Comparison of ENCODE assay signal across 20 mouse cellular contexts in genomic region chr2:151586807-151587206, GRCm38 (mm10). TPM values are rescaled to one million over a fixed set of nuclear protein-coding genes. Genes with fewer than 3 reads are reported as not detected.
"Had no signal": no experiment of that assay in that cellular context is flagged by ENCODE, and none has a peak within 500 bp of the region (broad histone marks: within the 10 kb centered on the region; RNA-seq: fewer than 3 reads in every experiment).

No protein-coding gene starts in this region.

- H3K27me3 ChIP-seq: liver, embryonic 15.5 days; lung, embryonic 15.5 days; midbrain, embryonic 13.5 days; midbrain, embryonic 15.5 days; neural tube, embryonic 12.5 days; stomach, embryonic 15.5 days had no signal

- ATAC-seq: liver, postnatal 0 days; midbrain, embryonic 13.5 days; midbrain, embryonic 15.5 days had no signal

- H3K9me3 ChIP-seq: liver, embryonic 13.5 days; liver, embryonic 15.5 days; lung, embryonic 15.5 days; midbrain, embryonic 13.5 days; midbrain, embryonic 15.5 days; neural tube, embryonic 12.5 days; stomach, embryonic 15.5 days had no signal

- H3K36me3 ChIP-seq: liver, embryonic 13.5 days; liver, embryonic 15.5 days; lung, embryonic 15.5 days; midbrain, embryonic 13.5 days; midbrain, embryonic 15.5 days; neural tube, embryonic 12.5 days; stomach, embryonic 15.5 days had no signal

- H3K4me3 ChIP-seq: liver, embryonic 13.5 days; liver, embryonic 15.5 days; lung, embryonic 15.5 days; midbrain, embryonic 13.5 days; midbrain, embryonic 15.5 days; neural tube, embryonic 12.5 days; stomach, embryonic 15.5 days had no signal

- DNase-seq: liver, embryonic 13.5 days; liver, postnatal 0 days; lung, adult 2 months; right cerebral cortex, postnatal 25 days; right cerebral cortex, postnatal 4 days; spleen, adult 18-20 months; thymus, adult 2 months; thymus, postnatal 36 days had no signal

- H3K27ac ChIP-seq: liver, embryonic 13.5 days; liver, embryonic 15.5 days; lung, embryonic 15.5 days; midbrain, embryonic 13.5 days; midbrain, embryonic 15.5 days; neural tube, embryonic 12.5 days; stomach, embryonic 15.5 days; stomach, postnatal 0 days had no signal

- H3K9ac ChIP-seq: liver, embryonic 13.5 days; liver, embryonic 15.5 days; liver, postnatal 0 days; lung, embryonic 15.5 days; midbrain, embryonic 13.5 days; midbrain, embryonic 15.5 days; neural tube, embryonic 12.5 days; stomach, embryonic 15.5 days had no signal

- H3K4me2 ChIP-seq: liver, embryonic 11.5 days; liver, embryonic 13.5 days; liver, embryonic 15.5 days; lung, embryonic 15.5 days; midbrain, embryonic 11.5 days; midbrain, embryonic 13.5 days; midbrain, embryonic 15.5 days; neural tube, embryonic 12.5 days; stomach, embryonic 15.5 days had no signal

- H3K4me1 ChIP-seq: liver, embryonic 13.5 days; liver, embryonic 15.5 days; lung, embryonic 15.5 days; midbrain, embryonic 13.5 days; midbrain, embryonic 15.5 days; neural tube, embryonic 12.5 days; stomach, embryonic 15.5 days had no signal

RNA-seq across cellular contexts. Expression of gene Sdcbp2, which starts 14.4 kb away (rescaled TPM):
- total RNA-seq: midbrain, postnatal 0 days had no signal
- polyA plus RNA-seq: liver, embryonic 11.5 days had no signal

RNA-seq across cellular contexts. Expression of gene Snph, which starts 45.6 kb away (rescaled TPM):
- total RNA-seq: monocyte, adult 5-6 weeks; neutrophil, adult 5-6 weeks had no signal
- polyA plus RNA-seq: liver, embryonic 13.5 days; liver, postnatal 0 days had no signal
